Mouse (Mus musculus) CD8-positive naive resting alpha-beta T cell, adult 2 months (primary cell): ENCODE data around the gene Isy1.

Experiments used
- DNase-seq, 2 experiments: peaks; one replicate each; pipeline ENCODE4 v3.0.0; 2022; ENCODE audit warnings: low read depth in 2 of 2, low spot score in 2 of 2

The Isy1 gene

DNA sequence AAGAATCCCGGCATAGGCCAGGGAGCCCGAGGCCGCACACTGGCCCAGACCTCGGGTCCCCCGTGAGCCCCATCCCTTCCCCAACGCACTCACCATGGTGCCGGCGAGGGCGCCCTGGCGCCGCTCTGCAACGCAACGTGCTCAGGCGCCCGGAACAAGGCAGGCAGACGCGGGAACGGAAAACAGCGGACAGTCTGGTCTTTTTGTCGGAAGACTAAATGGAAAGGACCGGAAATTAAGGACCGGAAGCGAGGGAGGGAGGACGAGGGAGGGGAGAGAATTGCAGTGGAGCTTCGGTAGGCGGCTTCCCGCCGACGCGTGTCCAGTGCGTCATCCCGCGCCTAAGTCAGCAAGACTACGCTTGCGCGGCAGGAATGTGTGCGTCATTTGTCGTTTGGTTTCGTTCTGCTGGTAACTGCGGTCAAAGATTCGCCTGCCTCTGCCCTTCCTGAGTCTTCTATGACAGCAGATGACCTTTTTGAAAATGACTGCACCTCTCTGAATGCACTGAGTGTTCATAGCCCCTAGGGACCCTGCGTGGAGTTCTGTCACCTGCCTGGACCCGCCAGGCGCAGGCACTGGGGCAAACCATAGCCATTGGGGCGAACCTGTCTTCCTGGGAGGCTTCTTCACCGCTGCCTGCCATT, at the start of gene Isy1:
Gene Isy1, minus strand, starts transcription at position 248 of the 647 bp plus-strand sequence.
- peak; percentile 97 for DNase-seq

DNA sequence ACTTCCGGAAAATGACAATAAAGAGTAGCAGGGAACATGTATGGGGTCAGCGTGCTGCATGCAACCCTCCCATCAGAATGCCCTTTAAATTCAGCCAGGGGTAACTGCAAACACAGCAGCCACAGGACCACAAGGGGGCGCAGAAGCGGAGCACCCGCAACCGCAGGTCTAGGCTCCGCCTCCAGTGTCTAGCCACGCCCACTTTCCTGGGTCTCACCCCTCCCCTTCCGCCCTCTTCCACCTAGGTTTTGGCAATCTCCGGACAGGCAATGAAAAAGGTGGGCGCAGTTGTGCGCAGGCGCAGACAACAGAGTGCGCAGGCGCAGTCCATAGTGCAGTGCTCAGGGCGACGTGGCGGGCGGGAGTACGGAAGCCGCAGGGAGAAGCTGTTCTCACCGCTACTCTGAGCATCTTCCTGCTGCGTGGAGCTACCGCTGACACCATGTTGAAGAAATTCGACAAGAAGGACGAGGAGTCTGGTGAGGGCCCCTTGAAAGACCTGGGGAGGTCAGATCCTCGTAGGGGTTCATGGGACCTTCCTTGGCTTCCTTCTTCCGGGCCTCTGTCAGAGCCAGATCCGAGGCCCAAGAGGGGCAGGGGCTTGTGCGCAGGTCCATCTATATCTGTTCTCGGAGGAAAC, 49.1 kb upstream of the Isy1 start, which contains the start of gene Copg1:
Gene Copg1, plus strand, starts transcription at position 221 of the 640 bp plus-strand sequence.
- peak; percentile 100 for DNase-seq

DNA sequence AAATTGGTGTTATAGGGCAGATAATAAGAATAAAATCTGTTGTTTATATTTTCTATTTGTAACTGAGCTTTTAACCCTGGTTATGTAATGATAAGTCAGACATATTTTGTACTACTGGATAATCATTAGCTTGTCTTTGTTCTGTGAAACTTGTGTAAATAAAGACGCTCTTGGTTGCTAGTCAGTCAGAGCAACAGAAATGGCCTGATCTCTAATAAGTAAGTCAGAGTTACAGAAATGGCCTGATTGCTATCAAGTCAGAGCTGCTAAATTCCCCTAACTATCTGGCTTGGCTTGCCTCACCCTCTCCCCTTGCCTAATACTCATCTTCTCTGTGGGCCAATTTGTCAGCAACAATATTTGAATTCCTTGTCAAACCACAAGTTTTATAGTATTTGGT, 48.1 kb upstream of the Isy1 start:
- DNase-seq = no peak

DNA sequence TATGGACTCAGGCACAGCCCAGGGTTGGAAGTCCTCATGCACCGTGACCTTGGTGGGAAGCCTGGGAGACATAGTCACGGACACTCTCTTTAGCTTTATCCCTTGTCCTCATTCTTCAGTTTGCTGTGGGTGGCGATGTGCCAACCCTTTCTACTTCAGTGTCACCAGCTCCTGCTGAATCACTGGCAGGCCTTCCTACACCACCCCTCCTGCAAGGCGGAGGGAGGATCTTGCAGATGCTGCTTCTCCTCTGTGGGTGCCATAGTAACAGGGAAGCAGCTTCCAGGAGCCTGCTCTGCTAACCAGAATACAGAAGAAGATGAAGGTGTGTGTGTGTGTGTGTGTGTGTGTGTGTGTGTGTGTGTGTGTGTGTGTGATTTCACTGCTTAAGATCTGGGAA, 44.2 kb upstream of the Isy1 start:
- DNase-seq = no peak

DNA sequence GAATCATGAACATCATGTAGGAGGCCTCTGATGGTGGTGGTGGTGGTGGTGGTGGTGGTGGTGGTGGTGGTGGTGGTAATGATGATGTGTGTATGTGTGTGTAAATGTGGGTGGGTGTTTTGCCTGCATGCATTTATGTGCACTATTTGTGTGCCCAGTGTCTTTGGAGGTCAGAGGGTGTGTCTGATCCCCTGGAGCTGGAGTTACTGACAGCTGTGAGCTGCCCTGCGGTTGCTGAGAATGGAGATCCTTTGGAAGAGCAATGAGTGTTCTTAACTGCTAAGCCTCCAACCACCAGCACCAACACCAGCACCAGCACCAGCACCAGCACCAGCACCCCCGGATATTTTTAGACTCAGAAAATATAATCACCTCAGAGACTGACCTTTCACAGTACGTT, 43.6 kb upstream of the Isy1 start:
- no peak for DNase-seq

DNA sequence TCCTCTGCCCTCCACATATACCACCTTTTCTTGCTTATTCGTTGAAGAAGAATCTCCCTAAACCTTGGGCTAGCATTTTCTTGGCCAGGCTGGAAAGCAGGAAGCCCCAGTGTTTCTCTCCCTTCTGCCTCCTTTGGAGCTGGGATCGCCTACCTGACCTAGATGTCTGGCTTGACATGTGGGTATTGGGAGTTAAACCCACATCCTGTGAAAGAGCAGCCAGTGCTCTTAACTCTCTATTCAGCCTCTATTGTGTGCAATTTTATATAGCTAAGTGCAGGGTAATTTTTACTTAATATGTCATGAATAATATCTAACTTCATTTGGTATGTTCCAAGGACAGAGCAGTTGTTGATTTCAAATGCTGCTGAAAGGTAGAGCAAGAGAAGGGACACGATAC, 41.0 kb upstream of the Isy1 start:
- DNase-seq = no peak

DNA sequence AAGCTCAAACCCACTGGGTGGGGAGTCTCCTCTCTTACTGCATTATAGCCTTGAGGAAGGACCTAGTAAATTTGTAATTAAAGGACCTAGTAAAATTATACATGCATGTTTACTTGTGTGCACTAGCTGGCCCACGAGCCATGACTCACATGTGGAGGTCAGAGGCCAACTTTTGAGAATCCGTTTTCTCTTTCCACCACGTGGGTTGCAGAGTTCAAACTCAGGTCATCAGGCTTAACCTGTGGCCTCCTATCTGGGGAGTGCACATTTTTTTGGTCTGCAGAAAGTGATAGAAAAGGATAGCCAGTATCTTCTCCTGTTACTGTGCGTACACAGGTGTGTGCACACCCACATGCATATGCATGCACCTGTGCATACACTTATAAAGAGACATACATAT, 40.4 kb upstream of the Isy1 start:
- no peak for DNase-seq

DNA sequence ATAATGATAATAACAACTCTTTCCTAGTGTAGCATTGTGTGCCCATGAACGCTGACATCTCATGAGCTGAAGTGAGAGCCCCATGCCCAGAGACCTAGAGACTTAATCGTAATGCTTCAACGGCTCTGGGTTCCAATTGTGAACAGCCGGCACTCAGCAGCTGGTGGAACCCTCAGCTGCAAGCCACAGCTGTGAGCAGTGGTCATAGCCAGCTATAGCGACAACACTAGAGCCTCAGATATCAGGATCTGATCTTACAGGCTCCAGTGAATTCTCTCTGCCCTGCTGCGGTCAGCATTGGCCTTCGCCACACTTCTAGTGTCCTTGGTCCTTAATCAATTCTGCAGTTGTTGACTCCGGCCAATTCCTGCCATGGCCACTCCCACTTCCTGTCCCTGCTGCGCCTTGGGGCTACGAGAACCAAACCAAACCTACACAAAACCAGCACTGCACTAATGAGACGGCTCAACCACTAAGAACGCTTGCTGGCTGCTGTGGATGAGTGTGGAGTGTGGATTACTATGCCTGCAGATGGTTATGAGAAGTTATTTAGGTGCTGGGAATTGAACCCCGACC, 37.6 kb upstream of the Isy1 start:
- no peak for DNase-seq

DNA sequence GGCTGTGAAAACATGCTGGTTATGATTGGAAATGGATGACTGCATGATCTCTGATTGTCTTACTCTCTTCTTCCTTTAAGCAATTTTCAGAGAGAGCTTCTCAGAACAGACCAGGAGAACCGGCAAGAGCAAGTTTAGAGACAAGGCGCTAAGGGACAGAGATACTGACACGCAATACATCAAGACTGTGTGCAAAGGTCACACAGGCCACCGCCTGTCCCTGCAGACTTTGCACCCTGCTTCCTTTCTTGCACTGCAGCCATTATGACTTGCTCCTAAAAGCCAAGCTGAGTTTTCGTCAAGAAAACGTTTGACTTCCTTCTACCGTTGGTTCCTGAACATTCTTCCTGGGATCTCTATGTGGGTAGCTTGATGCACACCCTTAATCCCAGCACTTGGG, 37.0 kb upstream of the Isy1 start:
- no peak for DNase-seq

DNA sequence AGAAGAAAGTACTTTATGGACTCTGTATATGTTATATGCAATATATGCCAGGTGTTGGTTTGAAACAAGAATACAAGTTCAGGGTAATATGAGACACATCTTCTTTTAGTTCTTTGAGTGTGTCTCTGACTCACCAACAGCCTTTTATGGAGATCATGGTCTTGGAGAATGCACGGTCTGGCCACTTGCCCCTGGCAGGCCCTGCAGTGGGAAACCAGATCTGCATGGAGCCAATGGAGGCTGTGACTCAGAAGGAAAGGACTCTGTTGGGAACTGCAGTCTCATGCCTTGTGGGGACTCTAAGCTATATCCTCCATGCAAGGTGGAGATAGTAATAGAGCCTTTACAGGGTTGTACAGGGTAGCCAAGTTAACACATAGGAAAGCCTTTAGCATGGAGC, 36.5 kb upstream of the Isy1 start:
- DNase-seq = no peak

DNA sequence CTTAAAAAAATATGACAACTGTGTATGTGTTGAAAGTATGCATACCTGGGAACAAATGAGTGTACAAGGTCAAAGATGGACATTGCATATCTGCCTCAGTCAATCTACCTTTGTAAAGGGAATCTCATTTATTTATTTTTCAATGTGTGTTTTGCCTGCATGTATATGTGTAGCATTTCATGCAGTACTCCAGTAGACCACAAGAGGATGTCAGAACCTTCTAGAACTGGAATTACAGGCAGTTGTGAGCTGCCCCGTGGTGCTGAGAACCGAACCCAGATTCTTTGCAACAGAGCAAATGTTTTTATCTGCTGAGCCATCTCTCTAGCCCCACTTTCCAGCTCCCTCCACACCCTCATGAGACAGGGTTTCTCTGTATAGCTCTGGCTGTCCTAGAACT, 35.4 kb upstream of the Isy1 start:
- no peak for DNase-seq

DNA sequence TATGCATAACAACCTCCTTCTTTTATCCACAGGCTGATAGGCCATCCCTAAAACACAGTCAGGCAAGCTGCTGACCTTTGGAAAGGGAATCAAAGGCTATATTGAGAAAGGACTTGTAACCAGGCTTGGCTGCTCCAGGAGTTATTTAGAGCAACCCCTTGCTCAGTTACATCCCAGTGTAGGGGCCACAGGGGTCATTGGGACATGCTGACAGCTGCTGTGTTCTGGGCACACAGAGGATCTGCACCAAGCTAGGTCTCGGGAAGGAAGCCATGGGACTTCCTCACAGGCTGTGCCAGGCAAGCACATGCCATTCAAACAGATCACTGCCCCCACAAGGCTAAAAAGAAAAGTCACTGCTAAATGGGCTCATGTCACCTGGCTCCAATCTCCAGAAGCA, 34.5 kb upstream of the Isy1 start:
- no peak for DNase-seq

DNA sequence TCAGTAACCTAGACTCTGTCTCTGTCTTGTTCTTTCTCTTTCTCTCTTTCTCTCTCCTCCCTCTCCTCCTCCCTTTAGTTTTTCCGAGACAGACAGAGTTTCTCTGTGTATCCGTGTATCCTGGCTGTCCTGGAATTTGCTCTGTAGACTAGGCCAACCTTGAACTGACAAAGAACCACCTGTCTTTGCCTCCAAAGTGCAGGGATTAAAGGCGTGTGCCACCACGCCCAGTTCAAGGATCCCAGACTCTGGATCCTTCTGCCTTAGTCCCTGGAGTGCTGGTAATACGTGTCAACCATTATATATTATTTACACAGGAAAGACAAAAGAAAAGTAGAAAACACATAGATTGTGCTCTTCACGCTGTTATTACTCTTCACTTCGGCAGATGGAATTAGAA, 32.6 kb upstream of the Isy1 start:
- DNase-seq = no peak

DNA sequence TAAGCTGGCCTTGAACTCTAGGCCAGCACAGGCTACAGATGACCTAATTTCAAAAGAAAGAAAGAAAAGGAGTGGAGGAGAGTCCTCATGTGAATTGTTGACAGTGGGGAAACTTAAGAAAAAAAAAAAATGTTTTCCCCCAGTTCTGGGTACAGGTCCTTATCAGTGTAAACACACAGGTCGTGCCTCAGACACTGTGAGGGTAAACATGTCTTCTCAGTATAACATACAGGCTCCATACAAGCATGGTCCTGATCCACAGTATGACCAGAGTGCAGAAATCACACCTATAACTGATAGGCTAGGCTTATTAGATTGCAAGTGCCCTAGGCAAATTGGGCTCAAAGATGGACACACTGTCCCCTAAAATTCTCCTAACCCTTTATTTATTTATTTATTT, 31.8 kb upstream of the Isy1 start:
- no peak for DNase-seq

DNA sequence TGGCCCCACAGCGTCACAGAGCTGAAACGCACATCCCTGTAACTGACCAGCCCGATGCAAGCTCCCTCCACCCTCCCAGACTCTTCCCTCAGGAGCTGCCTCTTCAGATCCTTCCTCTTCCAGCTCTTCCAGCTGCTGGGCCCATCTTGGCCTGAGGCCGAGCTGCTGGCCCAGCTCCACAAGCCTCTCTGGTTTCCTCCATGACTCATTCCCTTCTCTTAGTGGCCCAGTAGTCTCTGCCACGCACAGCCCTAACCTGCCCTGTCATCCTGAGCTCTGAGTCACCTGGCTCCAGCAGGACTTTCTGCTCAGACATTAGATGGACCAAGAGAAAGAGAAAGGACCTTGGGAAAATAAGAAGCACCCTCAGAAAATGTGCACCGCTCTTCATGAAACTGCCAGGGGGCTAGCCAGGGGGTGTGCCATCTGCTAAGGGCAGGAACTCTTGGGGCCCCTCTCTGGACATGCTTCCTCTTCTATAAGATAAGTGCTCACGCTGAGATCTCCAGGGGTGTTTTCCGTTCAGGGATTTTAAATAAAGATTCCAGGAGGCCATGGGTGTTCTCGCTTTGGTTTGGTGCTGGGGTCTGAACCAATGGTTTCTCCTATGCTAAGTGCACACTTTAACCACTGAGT, 30.4 kb upstream of the Isy1 start:
- no peak for DNase-seq

DNA sequence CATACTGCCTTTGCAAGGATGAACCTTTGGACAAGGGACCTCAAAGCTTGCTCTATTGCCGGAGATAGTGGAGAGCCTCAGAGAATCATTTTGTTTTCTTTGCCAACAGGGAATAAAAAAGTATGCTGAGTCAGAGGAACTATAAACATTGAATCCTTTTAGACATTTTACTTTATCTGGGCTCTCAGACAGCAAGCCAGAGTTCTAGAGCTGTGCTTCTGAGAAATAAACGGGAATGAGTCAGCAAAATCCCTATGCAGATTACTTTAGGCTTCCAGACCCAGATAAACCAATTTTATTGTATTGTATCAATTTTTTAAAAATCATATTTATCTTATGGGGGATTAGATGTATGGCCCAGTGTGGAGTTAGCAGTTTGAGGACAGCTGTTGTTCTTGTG, 28.7 kb upstream of the Isy1 start:
- DNase-seq = no peak

DNA sequence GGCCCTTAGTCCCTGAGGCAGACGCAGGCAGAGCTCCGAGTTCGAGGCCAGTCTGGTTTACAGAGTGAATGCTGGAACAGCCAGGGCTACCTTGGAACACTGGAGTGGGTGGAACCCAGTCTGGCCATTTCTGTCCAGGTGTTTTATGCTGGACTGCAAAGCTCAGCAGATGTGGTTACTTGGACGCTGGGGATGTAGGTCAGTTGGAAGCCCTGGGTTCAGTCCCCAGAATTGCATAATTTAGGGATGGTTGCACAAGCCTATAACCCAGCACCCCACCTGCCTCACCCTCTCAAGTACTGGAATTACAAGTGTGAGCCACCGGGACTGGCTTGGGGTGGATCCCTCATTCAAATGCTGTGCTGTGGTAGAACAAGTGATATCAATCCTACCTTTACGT, 27.6 kb upstream of the Isy1 start:
- DNase-seq = no peak

DNA sequence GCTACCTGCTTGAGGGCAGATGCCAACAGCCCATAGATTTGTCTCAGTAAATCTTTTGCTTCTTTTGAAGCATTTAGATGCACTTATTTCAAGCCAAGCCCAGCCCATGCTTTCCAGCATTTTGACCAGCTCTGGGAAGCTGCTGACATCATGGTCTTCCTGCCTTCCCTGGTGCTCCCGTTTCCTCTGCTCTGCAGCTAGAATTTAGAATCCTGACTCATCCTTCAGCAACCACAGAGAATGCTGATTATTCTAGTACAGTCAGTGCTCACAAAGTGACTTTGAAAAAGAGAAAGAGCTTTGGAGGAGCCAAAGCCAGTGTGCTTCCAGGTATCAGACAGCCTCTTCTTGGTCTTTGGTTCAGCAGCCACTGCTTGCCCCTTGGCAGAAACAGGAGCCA, 18.5 kb upstream of the Isy1 start:
- DNase-seq = no peak

DNA sequence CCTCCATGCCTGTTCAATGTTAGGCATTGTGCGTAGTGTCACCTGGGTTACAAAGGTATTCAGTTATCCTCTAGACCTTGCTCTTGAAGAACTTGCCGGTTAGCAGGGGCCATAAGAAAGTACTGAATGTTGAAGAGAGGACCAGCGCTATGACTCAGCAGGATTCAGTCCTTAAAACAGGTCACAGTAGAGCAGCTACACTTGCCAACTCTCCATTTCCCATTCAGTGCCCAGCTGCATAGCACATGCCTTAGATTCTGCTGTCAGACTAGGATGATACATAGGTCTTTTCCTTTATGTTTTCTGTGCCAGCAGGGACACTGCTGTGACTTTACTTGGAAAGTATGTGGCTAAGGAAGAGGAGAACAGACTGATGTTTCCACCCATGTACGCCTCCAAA, 14.8 kb upstream of the Isy1 start:
- DNase-seq = no peak

DNA sequence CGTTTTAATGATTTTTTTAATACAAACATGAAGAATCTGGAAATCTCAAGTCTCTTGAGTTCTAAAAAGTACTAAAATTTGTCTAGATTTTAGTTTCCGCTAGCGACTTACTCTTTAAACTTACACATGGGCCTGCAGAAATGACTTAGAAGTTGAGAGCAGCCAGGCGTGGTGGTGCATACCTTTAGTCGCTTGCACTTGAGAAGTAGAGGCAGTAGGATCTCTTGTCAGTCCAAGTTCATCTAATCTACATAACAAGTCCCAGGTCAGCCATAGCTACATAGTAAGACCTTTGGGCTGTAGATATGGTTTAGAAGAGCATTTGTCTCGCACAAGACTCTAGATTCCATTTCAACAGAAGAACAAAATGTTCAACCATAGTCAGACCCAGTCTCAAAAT, 13.3 kb upstream of the Isy1 start:
- DNase-seq = no peak

DNA sequence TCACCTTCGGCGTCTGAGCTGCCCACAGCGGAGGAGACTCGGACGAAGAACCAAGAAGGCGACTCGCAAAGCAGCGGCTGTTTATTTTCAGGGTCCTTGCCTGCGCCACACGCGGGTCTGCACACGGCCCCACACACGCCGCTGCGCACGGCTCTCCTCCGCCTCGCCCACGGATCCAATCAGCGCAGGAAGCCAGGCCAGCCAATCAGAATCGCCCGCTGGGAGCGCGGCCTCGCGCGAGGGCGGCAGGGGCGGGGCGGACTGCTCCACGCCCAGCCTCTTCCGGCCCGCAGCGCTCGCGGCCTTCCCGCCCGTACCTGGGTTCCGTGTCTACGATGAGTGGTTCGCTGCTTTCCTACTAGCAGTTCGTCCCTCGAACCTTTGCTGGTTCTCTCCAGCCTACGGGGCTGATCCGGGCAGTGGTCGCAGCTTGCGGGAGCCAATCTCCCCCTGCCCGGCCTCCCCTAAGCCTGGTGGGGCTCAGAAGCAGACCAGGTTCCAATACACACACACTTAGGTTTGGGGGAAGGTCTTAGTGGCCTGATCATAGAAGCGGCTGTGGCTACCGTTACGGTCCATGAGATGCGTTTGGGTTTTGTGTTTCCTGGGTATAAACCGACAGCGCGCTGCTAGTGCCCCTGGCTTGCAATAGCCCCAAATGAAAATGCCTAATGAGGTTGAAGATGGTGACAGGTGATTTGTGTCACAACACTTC, 12.5 kb upstream of the Isy1 start, which contains the start of gene Cnbp:
Gene Cnbp, minus strand, starts transcription at position 207 of the 715 bp plus-strand sequence.
- DNase-seq = peak; percentile 94 to 95
